Mouse (Mus musculus) liver, adult 2 months (tissue): Measurements from ENCODE around the gene Bmpr1b. TPM values are rescaled to one million over a fixed set of nuclear protein-coding genes. Genes with fewer than 3 reads are reported as not detected.

Experiments
- DNase-seq: peaks from one replicate; pipeline ENCODE4 v3.0.0-alpha.2; 2011; ENCODE audit warnings: low read depth, low spot score; ENCODE audit errors: extremely low read depth
- H3K27ac ChIP-seq: fragments of 200-500 bp; replicated peaks from 2 replicates; pipeline ENCODE4 v1.5.1; 2012; ENCODE audit warnings: low read depth, mild to moderate bottlenecking, control low read depth, inconsistent platforms, low read length; ENCODE audit not compliant: insufficient read depth
- H3K27me3 ChIP-seq: fragments of 200-500 bp; 2 replicates; pipeline ENCODE4 v1.6.1; 2012; ENCODE audit warnings: mild to moderate bottlenecking, moderate library complexity, low read length, inconsistent platforms; ENCODE audit not compliant: control insufficient read depth, insufficient read depth
- H3K36me3 ChIP-seq: fragments of 200-500 bp; 2 replicates; pipeline ENCODE4 v1.6.1; 2012; ENCODE audit warnings: low read length, inconsistent platforms; ENCODE audit not compliant: control insufficient read depth, insufficient read depth
- H3K4me1 ChIP-seq: fragments of 200-500 bp; 2 replicates; pipeline ENCODE4 v1.6.1; 2011; ENCODE audit warnings: low read length; ENCODE audit not compliant: control insufficient read depth, insufficient read depth
- H3K4me3 ChIP-seq: fragments of 200-500 bp; 2 replicates; pipeline ENCODE4 v1.5.1; 2011; ENCODE audit warnings: low read depth, mild to moderate bottlenecking, control low read depth, low read length, moderate library complexity; ENCODE audit not compliant: insufficient read depth
- H3K79me2 ChIP-seq: fragments of 200-500 bp; 2 replicates; pipeline ENCODE4 v1.6.1; 2012; ENCODE audit warnings: inconsistent platforms, mild to moderate bottlenecking, low read length, moderate library complexity; ENCODE audit not compliant: control insufficient read depth, insufficient read depth
- H3K9ac ChIP-seq: fragments of 200-500 bp; 2 replicates; pipeline ENCODE4 v1.6.1; 2012; ENCODE audit warnings: low read depth, mild to moderate bottlenecking, control low read depth, inconsistent platforms, low read length
- CTCF ChIP-seq: fragments of 200-500 bp; IDR thresholded peaks from 2 replicates; pipeline ENCODE4 v1.5.1; 2011; ENCODE audit warnings: low read depth, low read length, control low read depth
- POLR2A ChIP-seq: fragments of 200-500 bp; IDR thresholded peaks from 2 replicates; pipeline ENCODE4 v1.6.1; 2011; ENCODE audit warnings: low read length, control low read depth; ENCODE audit not compliant: insufficient read depth; ENCODE audit errors: extremely low read depth
- WGBS: fragments of 180-500 bp; shearing (Covaris S2); methylation state at CpG from one replicate; pipeline ENCODE4 v1.1.7; 2018; 5-methylcytosine and 5-hydroxymethylcytosine counted together
- polyA plus RNA-seq: library from polyadenylated mRNA; depleted of rRNA; stranded (reverse); fragments of >200 nt; gene quantifications from 2 replicates; pipeline ENCODE4 v1.2.3, GENCODE M21; 2012
- total RNA-seq: library from RNA; depleted of rRNA; stranded (reverse); fragments of >200 nt; gene quantifications from 2 replicates; pipeline ENCODE4 v1.2.3, GENCODE M21; 2014

Gene Bmpr1b
- total and polyA plus RNA-seq, 2 experiments: not detected

- Histone ChIP-seq H3K4me1 (no peaks in the 10 kb centered on the region), H3K4me3 (no peak overlapping the region), H3K79me2 (no peaks in the 10 kb centered on the region), H3K9ac (no peak overlapping the region), H3K36me3 (no peaks in the 10 kb centered on the region), H3K27ac (no peak overlapping the region), H3K27me3 (no peaks in the 10 kb centered on the region)
- WGBS: 76% methylated on average over 12 of the region's 12 CpGs
- DNase-seq: no peak
- TF ChIP-seq CTCF: no peak
These were observed 105.5 kb downstream of the Bmpr1b start for GRCm38 (mm10) chr3:142063536-142064226.

- no peak for DNase-seq
- Histone ChIP-seq H3K79me2 (no peaks in the 10 kb centered on the region), H3K9ac (no peak overlapping the region), H3K36me3 (no peaks in the 10 kb centered on the region), H3K27ac (no peak overlapping the region), H3K27me3 (no peaks in the 10 kb centered on the region), H3K4me3 (no peak overlapping the region), H3K4me1 (no peaks in the 10 kb centered on the region)
- 86% methylated on average over 5 of the region's 5 CpGs for WGBS
- TF ChIP-seq POLR2A (no peak), CTCF (no peak)
These were observed 108.0 kb downstream of the Bmpr1b start for GRCm38 (mm10) chr3:142061267-142061666.

GRCm38 (mm10) chr3:142059890-142060289 is 109.3 kb downstream of the Bmpr1b start:
- H3K9ac ChIP-seq: no peak overlapping the region
- H3K27ac ChIP-seq: no peak overlapping the region
- TF ChIP-seq CTCF: no peak
- TF ChIP-seq POLR2A: no peak
- no peak overlapping the region for H3K4me3 ChIP-seq
- no peak for DNase-seq
- WGBS: 90% methylated on average over 3 of the region's 3 CpGs
- no peaks in the 10 kb centered on the region for H3K27me3 ChIP-seq
- H3K4me1 ChIP-seq: no peaks in the 10 kb centered on the region
- no peaks in the 10 kb centered on the region for H3K79me2 ChIP-seq
- H3K36me3 ChIP-seq: no peaks in the 10 kb centered on the region

- no peaks in the 10 kb centered on the region for H3K36me3 ChIP-seq
- no peak overlapping the region for H3K9ac ChIP-seq
- 90% methylated on average over 2 of the region's 2 CpGs for WGBS
- H3K27me3 ChIP-seq: no peaks in the 10 kb centered on the region
- H3K4me3 ChIP-seq: no peak overlapping the region
- no peaks in the 10 kb centered on the region for H3K79me2 ChIP-seq
- H3K4me1 ChIP-seq: no peaks in the 10 kb centered on the region
- TF ChIP-seq POLR2A: no peak
- no peak for TF ChIP-seq CTCF
- DNase-seq: no peak
- no peak overlapping the region for H3K27ac ChIP-seq
These were observed 118.5 kb downstream of the Bmpr1b start for GRCm38 (mm10) chr3:142050681-142051080.

GRCm38 (mm10) chr3:142049610-142050009 is 119.6 kb downstream of the Bmpr1b start:
- 87% methylated on average over 3 of the region's 3 CpGs for WGBS
- Histone ChIP-seq H3K4me1 (no peaks in the 10 kb centered on the region), H3K27me3 (no peaks in the 10 kb centered on the region), H3K27ac (no peak overlapping the region), H3K36me3 (no peaks in the 10 kb centered on the region), H3K4me3 (no peak overlapping the region), H3K79me2 (no peaks in the 10 kb centered on the region), H3K9ac (no peak overlapping the region)
- TF ChIP-seq CTCF: no peak
- TF ChIP-seq POLR2A: no peak
- DNase-seq: no peak

GRCm38 (mm10) chr3:142049093-142049492 is 120.1 kb downstream of the Bmpr1b start:
- Histone ChIP-seq H3K79me2 (no peaks in the 10 kb centered on the region), H3K9ac (no peak overlapping the region), H3K4me1 (no peaks in the 10 kb centered on the region), H3K4me3 (no peak overlapping the region), H3K27ac (no peak overlapping the region), H3K36me3 (no peaks in the 10 kb centered on the region), H3K27me3 (no peaks in the 10 kb centered on the region)
- TF ChIP-seq CTCF (no peak), POLR2A (no peak)
- DNase-seq: no peak
- 71% methylated on average over 5 of the region's 5 CpGs for WGBS
